Mouse (Mus musculus): ENCODE results near the gene Tjp3. TPM values are rescaled to one million over a fixed set of nuclear protein-coding genes. Genes with fewer than 3 reads are reported as not detected.

Tjp3 gene
- polyA plus RNA-seq, 1 experiment, result 42.7 TPM

DNA sequence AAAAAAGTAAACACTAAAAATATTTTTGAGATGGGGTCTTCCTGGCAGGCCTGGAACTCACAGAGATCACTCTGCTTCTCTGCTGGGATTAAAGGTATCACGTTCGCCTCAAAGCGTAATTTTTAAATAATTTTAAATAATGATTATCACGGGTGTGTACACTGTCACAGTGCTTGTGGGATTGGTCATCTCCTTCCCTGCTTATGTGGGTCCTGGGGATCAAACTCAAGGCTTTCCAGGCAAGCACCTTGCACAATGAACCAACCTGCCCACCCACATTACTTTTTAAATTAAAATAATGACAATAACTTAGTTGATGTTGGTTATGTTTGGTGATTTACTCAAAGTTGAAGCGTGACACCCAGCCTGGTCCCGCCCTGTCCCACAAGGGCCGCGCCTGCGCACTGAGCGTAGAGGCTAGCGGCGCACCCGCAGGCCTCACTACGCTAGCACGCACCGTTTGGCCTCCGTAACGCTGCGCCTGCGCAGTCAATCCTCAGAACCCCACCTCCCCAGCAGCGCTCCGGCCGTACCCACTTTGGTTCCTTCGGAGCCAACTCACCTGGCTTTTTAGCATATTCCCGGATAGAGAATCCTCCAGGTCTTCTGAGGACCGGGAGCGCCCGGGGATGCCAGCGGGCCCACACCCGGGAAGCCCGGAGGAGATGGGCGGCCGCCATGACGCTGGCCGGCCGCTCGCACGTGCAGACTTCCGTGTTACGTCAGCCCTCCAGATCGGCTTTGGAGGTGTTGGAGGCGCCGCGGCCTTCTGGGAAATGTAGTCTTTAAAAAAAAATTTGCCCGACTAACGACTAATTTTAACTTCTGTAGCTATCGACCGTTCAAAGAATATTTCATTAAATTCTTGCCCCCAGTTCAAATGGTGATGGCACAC is 24.9 kb downstream of the Tjp3 start, which contains the start of the genes Mrpl54 and Apba3:
Mrpl54 (minus strand) TSS at position 724 of the 895 bp plus-strand sequence.
Apba3 (plus strand) TSS at position 750 of the 895 bp plus-strand sequence.
- no peaks in the 10 kb centered on the region for H3K27me3 ChIP-seq (ENCODE audit: control insufficient read depth, insufficient read depth, low read length, poor library complexity, severe bottlenecking)
- H3K4me3 ChIP-seq (ENCODE audit: low read depth, low read length), result peak within 1 kb of the TSS; percentile 98
- H3K4me1 ChIP-seq (ENCODE audit: control insufficient read depth, insufficient read depth, low read length), result peaks cover under 1% of the 10 kb centered on the region
- peak within 1 kb of the TSS; percentile 86 for H3K9ac ChIP-seq (ENCODE audit: low read depth, poor library complexity, severe bottlenecking)
- TF ChIP-seq EP300 (IDR thresholded peaks at IDR 0.05; ENCODE audit: insufficient read depth, low read depth, low read length), result peak; percentile 25; the same call in 1 of the 2 replicates
- TF ChIP-seq CTCF (IDR thresholded peaks at IDR 0.05; ENCODE audit: low read depth, low read length), result no peak
- TF ChIP-seq POLR2A (IDR thresholded peaks at IDR 0.05; ENCODE audit: insufficient read depth, low read length), result peak; percentile 43
- H3K36me3 ChIP-seq (ENCODE audit: control insufficient read depth, insufficient read depth, low read length, poor library complexity, severe bottlenecking), result 0 out of 2 replicates have a peak, but pooled peaks cover 4% of the 10 kb centered on the region
- peak within 1 kb of the TSS; percentile 46; the same call in 1 of the 2 replicates for H3K27ac ChIP-seq (ENCODE audit: insufficient read depth, low read length)
- no peaks in the 10 kb centered on the region for H3K9me3 ChIP-seq (replicated peaks; ENCODE audit: control insufficient read depth, insufficient read depth, low read length, poor library complexity, severe bottlenecking)

DNA sequence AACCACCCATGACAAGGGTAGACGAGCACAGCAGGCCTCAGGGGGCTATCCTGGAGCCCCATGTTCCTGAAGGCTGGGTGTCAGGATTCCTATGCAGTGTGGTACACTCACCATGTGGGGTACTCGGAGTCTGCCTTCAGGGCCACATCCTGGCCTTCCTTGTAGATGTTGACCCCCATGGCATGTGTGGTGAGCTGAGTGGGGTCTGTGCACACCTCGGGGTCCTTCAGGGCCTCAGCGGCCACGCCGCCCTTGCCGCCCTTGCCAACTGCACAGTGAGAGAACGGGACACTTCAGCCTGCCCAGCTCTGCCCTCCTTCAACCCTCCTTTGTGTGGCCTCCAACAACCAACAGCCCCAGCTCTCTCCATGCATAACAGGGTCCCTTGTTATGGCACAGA is 25.8 kb downstream of the Tjp3 start:
- Histone ChIP-seq H3K36me3 (ENCODE audit: control insufficient read depth, insufficient read depth, low read length, poor library complexity, severe bottlenecking) (0 out of 2 replicates have a peak, but pooled peaks cover 2% of the 10 kb centered on the region), H3K9ac (ENCODE audit: low read depth, poor library complexity, severe bottlenecking) (no peak overlapping the region), H3K4me1 (ENCODE audit: control insufficient read depth, insufficient read depth, low read length) (peaks cover 4% of the 10 kb centered on the region), H3K4me3 (ENCODE audit: low read depth, low read length) (0 out of 2 replicates have a peak overlapping the region, but pooled peaks have one; percentile 11), H3K9me3 (replicated peaks; ENCODE audit: control insufficient read depth, insufficient read depth, low read length, poor library complexity, severe bottlenecking) (no peaks in the 10 kb centered on the region), H3K27me3 (ENCODE audit: control insufficient read depth, insufficient read depth, low read length, poor library complexity, severe bottlenecking) (no peaks in the 10 kb centered on the region), H3K27ac (ENCODE audit: insufficient read depth, low read length) (no peak overlapping the region)
- TF ChIP-seq EP300 (IDR thresholded peaks at IDR 0.05; ENCODE audit: insufficient read depth, low read depth, low read length), result no peak
- no peak for TF ChIP-seq CTCF (IDR thresholded peaks at IDR 0.05; ENCODE audit: low read depth, low read length)

DNA sequence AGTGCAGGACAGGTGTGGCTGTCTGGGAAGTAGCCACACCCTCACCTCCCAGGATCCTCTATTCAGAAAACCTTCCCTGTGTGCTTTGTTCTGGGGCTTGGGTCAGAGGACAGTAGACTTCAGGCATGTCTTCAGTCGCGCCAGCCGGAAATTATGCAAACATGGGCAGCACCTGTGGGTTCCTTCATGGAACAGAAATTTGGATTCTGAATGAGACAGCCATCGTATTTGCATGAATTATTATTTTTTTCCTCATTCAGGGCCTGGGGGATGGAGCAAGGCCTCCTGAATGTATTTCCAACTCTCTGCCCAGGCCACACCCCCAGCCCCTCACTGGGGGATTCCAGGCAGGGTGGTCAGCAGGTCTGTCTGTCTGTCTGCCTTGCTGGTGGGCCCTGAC is 30.4 kb downstream of the Tjp3 start:
- 0 out of 2 replicates have a peak, but pooled peaks cover 2% of the 10 kb centered on the region for H3K36me3 ChIP-seq (ENCODE audit: control insufficient read depth, insufficient read depth, low read length, poor library complexity, severe bottlenecking)
- no peak overlapping the region for H3K27ac ChIP-seq (ENCODE audit: insufficient read depth, low read length)
- H3K9ac ChIP-seq (ENCODE audit: low read depth, poor library complexity, severe bottlenecking), result no peak overlapping the region
- no peaks in the 10 kb centered on the region for H3K9me3 ChIP-seq (replicated peaks; ENCODE audit: control insufficient read depth, insufficient read depth, low read length, poor library complexity, severe bottlenecking)
- H3K4me1 ChIP-seq (ENCODE audit: control insufficient read depth, insufficient read depth, low read length), result peaks cover 4% of the 10 kb centered on the region
- no peak for TF ChIP-seq CTCF (IDR thresholded peaks at IDR 0.05; ENCODE audit: low read depth, low read length)
- TF ChIP-seq POLR2A (IDR thresholded peaks at IDR 0.05; ENCODE audit: insufficient read depth, low read length), result no peak
- TF ChIP-seq EP300 (IDR thresholded peaks at IDR 0.05; ENCODE audit: insufficient read depth, low read depth, low read length), result no peak
- H3K27me3 ChIP-seq (ENCODE audit: control insufficient read depth, insufficient read depth, low read length, poor library complexity, severe bottlenecking), result no peaks in the 10 kb centered on the region
- no peak overlapping the region for H3K4me3 ChIP-seq (ENCODE audit: low read depth, low read length)

DNA sequence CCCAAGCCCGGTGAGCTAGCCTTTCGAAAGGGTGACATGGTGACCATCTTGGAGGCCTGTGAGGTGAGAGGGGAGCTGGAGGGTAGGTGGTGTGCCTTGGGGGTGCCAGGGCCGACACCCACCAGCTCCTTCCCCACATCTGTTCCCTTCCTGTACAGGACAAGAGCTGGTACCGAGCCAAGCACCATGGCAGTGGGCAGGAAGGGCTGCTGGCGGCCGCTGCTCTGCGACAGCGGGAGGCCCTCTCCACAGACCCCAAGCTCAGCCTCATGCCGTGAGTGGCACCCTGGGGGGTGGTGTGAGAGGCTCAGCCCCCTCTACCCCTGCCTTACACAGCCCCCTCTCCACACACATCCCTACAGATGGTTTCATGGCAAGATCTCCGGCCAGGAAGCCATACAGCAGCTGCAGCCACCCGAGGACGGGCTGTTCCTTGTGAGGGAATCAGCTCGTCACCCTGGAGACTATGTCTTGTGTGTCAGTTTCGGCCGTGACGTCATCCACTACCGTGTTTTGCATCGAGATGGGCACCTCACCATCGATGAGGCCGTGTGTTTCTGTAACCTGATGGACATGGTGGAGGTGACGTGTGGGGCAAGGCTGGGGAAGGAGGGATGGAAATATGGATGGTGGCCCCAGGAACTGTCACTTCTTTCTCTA is 32.0 kb downstream of the Tjp3 start:
- Histone ChIP-seq H3K36me3 (ENCODE audit: control insufficient read depth, insufficient read depth, low read length, poor library complexity, severe bottlenecking) (no peaks in the 10 kb centered on the region), H3K27me3 (ENCODE audit: control insufficient read depth, insufficient read depth, low read length, poor library complexity, severe bottlenecking) (no peaks in the 10 kb centered on the region), H3K9ac (ENCODE audit: low read depth, poor library complexity, severe bottlenecking) (no peak overlapping the region), H3K4me3 (ENCODE audit: low read depth, low read length) (no peak overlapping the region), H3K9me3 (replicated peaks; ENCODE audit: control insufficient read depth, insufficient read depth, low read length, poor library complexity, severe bottlenecking) (no peaks in the 10 kb centered on the region), H3K4me1 (ENCODE audit: control insufficient read depth, insufficient read depth, low read length) (peaks cover 4% of the 10 kb centered on the region), H3K27ac (ENCODE audit: insufficient read depth, low read length) (no peak overlapping the region)
- TF ChIP-seq EP300 (IDR thresholded peaks at IDR 0.05; ENCODE audit: insufficient read depth, low read depth, low read length) (no peak), POLR2A (IDR thresholded peaks at IDR 0.05; ENCODE audit: insufficient read depth, low read length) (no peak), CTCF (IDR thresholded peaks at IDR 0.05; ENCODE audit: low read depth, low read length) (no peak)

DNA sequence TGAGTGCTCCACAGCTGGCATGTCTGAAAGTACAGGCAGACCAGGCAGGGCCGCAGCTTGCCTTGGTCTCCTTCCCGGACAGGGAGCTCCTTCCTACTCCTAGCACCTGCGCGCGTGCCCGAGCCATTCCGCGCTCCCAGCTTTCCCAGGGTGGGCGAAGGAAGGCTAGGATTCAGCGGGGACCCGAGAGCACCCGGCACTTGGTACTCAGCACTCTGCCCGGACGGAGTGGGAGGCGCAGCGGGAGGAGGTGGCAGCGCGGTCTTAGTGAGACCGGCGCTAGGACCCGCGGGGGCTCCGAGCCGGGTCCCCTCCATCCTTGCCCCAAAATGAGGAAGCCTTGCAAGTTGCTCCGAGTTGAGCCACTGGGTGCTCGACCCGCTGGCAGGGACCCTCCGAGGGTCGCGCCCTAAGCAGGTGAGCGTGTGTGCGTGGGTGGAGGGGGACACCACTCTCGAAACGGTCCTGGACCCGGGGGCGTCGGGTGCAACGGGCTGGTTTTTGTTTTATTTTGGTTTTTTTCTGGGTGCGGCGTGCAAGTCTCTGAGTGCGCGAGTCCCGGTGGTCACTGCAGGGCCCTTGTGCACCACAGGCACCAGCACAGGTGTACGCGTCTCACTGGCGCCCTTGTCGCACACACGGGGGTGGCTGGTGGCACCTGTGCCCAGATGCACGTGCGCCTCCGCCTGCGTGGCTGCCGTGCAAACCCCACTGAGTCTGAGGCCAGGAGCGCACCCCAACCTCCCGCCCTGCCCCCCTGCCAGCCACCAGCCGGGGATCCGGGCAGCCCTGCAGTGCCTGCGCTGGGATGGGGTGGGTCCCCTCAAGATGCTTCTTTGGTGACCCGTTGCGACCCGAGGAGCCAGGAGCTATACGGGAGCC is 34.0 kb downstream of the Tjp3 start:
- H3K9ac ChIP-seq (ENCODE audit: low read depth, poor library complexity, severe bottlenecking), result peak overlapping the region; percentile 36
- peak overlapping the region; percentile 74 for H3K4me3 ChIP-seq (ENCODE audit: low read depth, low read length)
- no peaks in the 10 kb centered on the region for H3K36me3 ChIP-seq (ENCODE audit: control insufficient read depth, insufficient read depth, low read length, poor library complexity, severe bottlenecking)
- H3K27ac ChIP-seq (ENCODE audit: insufficient read depth, low read length), result no peak overlapping the region
- TF ChIP-seq EP300 (IDR thresholded peaks at IDR 0.05; ENCODE audit: insufficient read depth, low read depth, low read length) (no peak), CTCF (IDR thresholded peaks at IDR 0.05; ENCODE audit: low read depth, low read length) (no peak), POLR2A (IDR thresholded peaks at IDR 0.05; ENCODE audit: insufficient read depth, low read length) (no peak)
- H3K27me3 ChIP-seq (ENCODE audit: control insufficient read depth, insufficient read depth, low read length, poor library complexity, severe bottlenecking), result no peaks in the 10 kb centered on the region
- peaks cover 4% of the 10 kb centered on the region for H3K4me1 ChIP-seq (ENCODE audit: control insufficient read depth, insufficient read depth, low read length)
- no peaks in the 10 kb centered on the region for H3K9me3 ChIP-seq (replicated peaks; ENCODE audit: control insufficient read depth, insufficient read depth, low read length, poor library complexity, severe bottlenecking)

Measured in ES-Bruce4 (cell line).